Mouse (Mus musculus) kidney, adult 2 months (tissue): ENCODE results near the gene Samd4b.

Experiments used
- CTCF ChIP-seq: fragments of 200-500 bp; conservative IDR thresholded peaks from 2 replicates; pipeline ENCODE4 v1.5.1; 2011; ENCODE audit warnings: low read depth, mild to moderate bottlenecking, control low read depth, low read length, moderate library complexity, mixed read lengths; ENCODE audit not compliant: insufficient read depth, insufficient read length
- POLR2A ChIP-seq: fragments of 200-500 bp; IDR thresholded peaks from one replicate; pipeline ENCODE4 v1.6.1; 2011; ENCODE audit warnings: low read depth, low read length, control low read depth

DNA sequence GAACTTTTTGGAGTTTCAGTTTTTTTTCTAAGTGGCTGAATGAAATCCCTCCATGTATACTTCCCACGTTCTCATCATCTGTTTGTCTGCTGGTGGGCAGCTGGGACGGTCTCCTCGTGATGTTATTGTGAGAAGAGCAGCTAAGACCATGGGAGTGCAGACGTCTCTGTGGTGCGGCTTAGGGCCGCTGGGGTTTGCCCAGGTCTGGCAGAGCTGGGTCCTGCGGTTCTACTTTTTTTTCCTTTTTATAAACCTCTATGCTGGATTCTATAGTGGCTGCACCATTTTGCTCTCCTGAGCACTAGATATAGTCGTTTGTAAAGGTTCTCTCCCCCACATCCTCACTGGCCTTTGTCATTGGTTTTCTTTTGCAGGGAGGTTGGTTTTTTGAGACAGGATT lies 86.5 kb downstream of the Samd4b start:
- no peak for TF ChIP-seq POLR2A
- TF ChIP-seq CTCF: no peak
